Mouse (Mus musculus) left cerebral cortex, adult 18-20 months (tissue): ENCODE data around the gene Mrs2. TPM values are rescaled to one million over a fixed set of nuclear protein-coding genes. Genes with fewer than 3 reads are reported as not detected.
A peak's percentile ranks its signal among the peaks of the same experiment; 100 is the strongest.

Experiments used
- DNase-seq, 2 experiments: peaks; one replicate each; pipeline ENCODE4 v3.0.0; 2021 to 2022; ENCODE audit warnings: low spot score in 2 of 2, mixed read lengths in 1 of 2
- long read RNA-seq, 2 experiments: library from polyadenylated mRNA; stranded (forward); transcript quantifications; one replicate each; pipeline ENCODE4 v2.0.0; 2021
- total RNA-seq, 2 experiments: library from RNA; stranded (reverse); gene quantifications; 2 replicates each; pipeline ENCODE4 v1.2.3; 2021

Mrs2 gene
- total RNA-seq: 10 to 100 TPM; 48.5 to 54.1 TPM
- long read RNA-seq, experiment 1, full-length matches to known transcripts: 22 of 43 reads
- long read RNA-seq, experiment 1, partial matches to known transcripts: 1 of 43 reads
- long read RNA-seq, experiment 1, other reads (novel, unspliced or antisense): 20 of 43 reads
- long read RNA-seq, experiment 2, full-length matches to known transcripts: 24 of 42 reads
- long read RNA-seq, experiment 2, partial matches to known transcripts: 1 of 42 reads
- long read RNA-seq, experiment 2, other reads (novel, unspliced or antisense): 17 of 42 reads

DNA sequence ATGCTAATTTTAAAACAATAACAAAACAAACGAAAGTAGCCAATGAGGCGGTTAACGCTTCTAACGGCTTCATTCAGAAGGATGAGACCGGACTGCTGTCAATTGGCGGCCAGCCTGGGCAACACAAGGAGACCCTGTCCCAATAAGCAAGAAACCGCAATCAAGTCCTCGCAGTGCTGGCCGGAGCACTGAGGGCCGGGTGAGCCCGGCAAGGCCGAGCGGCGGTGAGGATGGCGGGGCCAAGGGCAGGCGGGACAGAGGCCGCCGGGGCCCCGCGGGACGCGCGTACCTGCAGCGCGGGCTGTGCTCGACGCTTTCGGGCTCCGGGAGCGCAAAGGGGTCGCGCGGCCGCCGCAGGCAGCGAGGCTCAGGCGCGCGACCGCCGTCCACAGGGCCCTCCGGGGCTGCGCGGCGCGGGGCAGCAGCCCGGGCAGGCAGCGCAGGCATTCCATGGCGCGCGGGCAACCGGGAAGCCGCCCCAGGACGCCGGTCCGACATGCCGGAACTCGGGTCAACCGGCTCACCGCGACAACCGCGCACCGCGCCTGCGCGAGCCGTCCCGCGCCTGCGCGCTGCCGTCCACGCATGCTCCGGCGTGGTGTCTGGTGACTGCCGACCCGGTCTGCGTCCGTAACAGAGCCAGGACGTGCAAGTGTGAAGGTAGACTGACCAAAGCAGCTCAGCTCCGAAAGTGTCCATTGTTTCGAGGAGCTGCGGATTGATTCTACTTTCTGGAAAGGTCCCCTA is at the start of gene Mrs2:
Gene Mrs2, minus strand, starts transcription at position 587 of the 747 bp plus-strand sequence.
- DNase-seq: peak; percentile 81 to 92

DNA sequence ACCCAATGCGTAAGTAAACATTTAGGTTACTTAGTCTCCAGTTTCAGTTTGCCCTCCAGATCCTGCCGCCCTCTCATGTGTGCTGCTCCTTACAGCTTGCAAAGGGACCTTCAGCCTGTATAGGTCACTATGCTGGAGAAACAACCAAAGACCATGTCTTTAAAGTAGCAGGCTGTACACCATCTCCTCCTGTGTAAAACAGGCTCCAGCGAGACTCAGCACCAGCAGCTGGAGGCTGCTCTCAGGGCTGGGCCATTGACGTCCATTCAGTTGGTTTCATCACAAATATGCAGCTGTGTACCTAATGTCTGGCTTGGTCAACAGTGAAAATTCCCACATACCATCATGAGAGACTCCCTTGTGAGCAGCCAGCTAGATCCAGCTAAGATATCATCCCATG is 49.6 kb upstream of the Mrs2 start:
- no peak for DNase-seq

DNA sequence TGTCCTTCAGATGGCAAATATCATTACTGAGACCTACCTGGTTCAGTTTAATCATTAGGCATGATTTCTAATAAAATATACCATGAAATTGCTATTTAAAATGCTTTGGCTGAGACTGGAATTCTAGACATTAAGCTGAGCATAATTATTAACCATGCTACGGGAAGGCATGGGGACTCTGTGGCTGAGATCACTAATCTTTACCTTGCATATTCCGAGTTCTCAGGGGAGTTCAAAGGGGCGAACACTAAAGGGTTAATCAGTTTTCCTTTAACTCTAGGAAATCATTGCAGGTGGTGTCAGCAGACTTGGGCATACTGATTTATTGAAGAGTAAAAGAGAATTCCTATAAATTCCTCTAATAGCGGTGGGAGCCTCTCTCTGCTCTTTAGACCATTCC is 47.0 kb upstream of the Mrs2 start:
- no peak for DNase-seq

DNA sequence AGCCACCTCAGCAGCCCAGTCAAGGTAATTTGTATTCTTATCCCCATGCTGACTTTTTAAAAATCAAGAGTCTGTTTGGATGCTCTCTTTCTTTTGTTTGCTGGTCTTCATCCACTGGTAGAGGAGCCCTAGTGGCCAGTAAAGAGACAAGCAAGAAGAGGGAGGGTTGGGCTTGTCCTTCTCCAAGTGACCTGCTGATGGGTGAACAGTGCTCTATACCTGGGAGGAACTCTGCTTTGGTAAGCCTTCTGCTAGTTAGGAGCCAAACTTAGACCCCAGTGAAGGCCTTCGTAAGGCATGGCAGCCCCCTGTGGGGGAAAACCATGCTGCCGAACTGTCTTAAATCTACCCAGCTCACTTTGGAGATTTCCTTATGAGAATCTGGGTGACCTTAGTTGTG is 46.5 kb upstream of the Mrs2 start:
- DNase-seq: no peak

DNA sequence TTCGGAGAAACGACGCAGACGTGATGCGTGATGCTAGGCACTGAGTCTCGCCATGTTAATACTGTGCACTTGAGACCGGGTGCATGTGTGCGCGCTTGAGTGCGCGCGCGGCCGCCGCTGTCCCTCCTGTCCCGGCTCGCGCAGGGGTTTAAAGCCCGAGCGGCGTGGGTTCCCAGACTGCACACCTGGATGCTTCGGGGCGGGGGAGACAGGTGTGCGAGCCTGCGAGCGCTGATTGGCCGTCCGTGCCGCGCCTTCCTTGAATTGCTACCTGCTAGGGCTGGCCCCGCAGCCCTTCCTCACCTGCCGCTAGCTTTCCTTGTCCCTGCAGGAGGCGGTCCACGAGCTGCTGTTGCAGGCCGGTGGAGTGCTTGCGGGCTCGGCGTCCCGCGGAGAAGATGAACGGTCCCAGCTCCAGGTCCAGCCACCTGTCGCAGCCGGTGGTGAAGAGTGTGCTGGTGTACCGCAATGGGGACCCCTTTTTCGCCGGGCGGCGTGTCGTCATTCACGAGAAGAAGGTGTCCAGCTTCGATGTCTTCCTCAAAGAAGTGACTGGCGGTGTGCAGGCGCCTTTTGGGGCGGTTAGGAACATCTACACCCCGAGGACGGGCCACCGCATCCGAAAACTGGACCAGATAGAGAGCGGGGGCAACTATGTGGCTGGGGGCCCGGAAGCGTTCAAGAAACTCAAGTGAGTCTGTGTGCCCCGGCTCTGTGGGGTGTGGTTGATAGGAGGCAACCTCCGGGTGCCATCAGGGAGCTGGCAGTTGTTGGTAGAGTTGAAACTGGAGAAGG is 35.9 kb upstream of the Mrs2 start, which contains the start of gene Dcdc2a:
Gene Dcdc2a, plus strand, starts transcription at position 132 of the 795 bp plus-strand sequence.
- DNase-seq: peak; percentile 9 to 17

DNA sequence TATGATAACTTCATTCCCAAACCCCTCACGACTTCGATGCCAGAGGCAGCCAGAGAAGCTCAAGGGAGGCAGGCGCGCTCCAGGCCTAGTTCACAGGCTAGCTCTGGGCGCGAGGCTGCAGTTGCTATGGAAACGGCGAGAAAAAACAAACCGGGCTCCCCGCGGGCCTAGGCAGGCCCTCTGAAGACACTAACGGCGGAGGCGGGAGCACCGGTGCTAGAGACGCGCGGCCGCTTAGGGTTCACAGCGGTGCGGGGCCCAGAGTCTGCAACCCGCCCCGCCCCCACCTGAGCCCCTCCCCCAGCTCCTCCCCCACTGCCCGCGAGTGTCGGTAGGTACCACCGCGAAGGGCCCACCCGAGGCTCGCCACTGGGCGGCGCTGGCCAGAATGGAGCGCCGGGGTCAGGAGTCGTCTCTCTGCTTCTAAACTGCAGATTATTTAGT is 35.0 kb upstream of the Mrs2 start:
- peak; percentile 74 to 83 for DNase-seq

DNA sequence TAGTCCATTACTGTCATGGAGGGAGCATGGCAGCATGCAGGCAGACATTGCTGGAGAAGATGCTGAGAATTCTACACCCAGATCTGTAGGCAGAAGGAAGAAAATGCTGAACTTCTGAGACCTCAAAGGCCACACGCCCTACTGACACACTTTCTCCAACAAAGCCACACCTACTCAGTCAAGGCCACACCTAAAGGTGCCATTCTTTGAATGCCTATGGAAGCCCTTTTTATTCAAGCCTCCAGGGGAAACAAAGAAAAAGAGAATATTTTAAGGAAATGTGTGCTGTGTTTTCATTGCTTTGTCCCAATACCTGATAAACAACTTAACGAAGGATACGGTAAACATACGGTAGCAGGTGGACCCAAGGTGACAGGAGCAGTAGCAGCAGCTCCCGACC is 32.5 kb upstream of the Mrs2 start:
- DNase-seq: no peak

DNA sequence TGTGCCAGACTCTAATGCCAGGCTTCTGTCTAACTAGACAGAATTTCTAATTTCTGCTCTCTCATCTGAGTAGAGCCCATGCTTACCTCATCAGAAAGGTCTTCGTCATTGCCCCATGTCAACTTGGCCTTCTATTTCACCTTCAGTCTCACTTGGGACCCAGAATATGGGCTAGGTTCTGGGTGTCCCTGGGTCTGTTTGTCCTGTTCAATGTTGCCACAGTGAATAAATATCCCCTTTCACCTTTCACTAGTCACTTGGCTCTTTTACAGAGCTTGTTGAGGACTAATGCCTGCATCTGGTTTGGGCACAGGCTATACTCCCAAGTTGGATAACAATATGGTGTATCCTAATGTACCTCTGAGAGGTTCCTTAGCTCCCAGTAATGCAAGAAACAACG is 19.3 kb upstream of the Mrs2 start:
- no peak for DNase-seq

DNA sequence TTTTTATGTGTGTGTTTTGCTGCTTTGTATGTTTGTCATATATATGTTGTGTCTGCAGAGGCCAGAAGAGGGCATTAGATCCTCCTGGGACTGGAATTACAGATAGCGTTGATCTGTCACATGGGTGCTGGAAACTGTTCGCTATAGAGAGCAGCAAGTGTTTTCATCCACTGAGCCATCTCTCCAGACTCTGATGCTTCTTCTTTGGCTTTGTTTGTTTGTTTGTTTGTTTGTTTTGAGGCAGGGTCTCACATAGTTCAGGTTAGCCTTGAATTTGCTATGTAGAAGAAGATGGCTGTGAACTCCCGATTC is 6.9 kb upstream of the Mrs2 start:
- no peak for DNase-seq

DNA sequence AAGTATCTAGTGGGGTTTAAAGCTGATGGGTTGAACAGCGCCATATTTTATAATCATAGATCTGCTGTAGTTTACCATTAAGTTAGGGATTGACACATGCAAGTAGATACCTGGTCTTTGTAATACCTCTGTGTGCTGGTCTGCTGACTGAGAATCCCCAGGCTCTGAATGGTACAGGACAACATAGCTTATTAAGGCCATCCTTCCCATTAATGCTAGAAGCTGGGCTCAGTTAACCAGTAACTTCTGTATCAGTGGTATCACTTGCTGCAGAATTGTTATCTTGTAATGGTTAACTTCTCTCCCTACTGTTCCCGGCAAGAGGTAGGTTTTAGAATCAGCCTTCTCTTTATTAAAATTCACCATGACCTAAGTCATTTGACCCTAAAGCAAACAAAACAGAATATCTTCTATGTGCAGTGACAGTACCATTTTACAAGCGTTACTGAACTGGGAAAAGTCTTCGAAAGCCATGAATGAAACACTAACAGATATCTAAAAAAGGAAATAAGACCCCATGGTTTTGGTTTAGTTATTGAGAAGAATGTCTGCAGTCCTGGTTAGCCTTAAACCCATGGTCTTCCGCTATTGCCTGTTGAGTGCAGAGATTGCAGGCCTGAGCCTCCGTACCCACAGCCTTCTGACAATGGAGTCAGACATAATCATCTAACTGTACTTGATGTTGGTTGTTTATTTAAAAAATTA is 6.4 kb upstream of the Mrs2 start:
- DNase-seq: no peak

DNA sequence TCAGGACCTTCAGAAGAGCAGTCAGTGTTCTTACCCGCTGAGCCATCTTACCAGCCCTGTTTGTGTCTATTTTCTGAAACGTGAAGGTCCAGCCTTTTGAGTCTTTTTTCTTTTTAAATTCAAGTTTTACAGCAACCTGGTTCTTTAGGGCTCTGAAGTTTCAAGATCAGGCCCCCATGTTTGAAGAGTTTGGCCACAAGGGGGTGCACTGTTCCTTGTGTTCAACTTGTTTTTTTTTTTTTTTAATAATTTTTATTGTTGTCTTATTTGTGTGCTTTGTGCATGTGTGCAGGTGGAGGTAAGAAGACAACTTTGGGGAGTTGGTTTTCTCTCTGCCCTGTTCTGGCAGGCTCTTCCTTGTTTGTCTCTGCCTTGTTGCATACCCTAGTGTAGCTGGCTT is 4.5 kb upstream of the Mrs2 start:
- peak in 1 of 2 experiments; percentile 47 for DNase-seq

DNA sequence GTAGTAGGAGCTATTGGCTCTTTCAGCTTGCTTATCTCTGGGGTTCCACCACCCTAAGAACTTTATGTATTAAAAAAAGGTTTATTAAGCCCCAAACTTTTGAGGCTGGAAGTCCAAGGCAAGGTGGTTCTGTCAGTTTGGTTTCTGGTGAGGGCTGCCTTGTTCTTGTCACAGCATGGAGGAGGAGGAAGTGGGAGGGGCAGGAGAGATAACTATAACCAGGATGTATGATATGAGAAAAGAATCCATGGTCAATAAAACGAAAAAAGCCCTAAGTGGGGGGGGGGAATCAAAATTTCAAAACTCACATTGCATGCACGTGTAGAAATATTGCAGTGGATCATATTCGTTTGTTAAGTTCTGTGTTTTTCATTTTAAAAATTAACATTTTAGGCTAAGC is 3.0 kb upstream of the Mrs2 start:
- DNase-seq: no peak

DNA sequence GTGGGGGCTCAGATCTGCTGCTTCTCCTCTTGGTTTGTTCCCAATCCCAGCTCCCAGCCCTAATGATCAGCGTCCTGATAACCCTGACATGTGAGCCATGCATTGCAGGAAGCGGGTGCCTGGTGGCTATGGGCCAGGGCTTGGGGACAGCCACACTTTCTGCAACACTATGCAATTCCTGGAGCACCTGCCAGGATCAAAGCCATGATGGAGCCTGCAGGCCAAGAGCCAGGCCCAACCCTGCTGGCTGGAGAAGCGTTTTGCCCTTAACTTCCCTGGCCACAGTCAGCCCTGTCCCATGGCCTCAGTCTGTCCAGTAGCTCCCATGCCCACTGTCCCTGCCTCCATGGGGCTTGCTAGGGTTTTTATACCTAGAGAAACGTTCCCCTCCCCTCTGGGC is 2.2 kb upstream of the Mrs2 start:
- no peak for DNase-seq

DNA sequence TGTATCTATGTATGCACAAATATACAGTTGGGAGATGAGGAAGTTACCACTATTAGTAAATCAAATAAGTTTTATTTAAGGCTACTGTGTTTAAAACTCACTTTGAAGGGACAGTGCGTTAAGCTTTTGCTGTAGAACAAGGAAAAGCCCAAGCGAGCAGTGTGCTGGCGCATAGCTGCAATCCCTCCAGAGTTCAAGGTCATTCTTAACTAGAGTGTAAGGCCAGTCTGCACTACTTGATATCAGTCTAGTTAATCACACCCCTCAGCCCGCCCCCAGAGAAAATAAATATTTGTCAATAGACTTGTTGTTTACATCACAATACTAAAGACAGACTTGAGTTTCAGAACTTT is 337 bp upstream of the Mrs2 start:
- no peak for DNase-seq

DNA sequence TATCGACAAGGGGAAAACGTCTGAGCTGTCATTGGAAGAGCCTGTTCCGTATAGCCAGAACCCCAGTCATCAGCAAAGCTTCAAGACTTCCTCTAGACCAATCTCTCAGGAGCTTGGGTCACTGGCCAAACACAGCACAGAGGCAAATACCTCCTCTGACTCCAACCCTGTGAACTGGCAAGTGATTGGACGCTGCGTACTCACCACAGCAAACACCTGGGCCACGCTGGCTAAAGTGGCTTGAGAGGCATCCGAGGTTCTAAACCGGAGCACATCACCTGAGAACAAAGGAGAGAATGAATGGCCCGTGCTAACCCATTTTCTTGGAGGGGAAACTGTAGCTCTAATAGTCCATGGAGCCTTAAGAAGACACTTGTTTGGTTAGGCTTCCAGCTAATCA is 1.9 kb downstream of the Mrs2 start:
- no peak for DNase-seq

DNA sequence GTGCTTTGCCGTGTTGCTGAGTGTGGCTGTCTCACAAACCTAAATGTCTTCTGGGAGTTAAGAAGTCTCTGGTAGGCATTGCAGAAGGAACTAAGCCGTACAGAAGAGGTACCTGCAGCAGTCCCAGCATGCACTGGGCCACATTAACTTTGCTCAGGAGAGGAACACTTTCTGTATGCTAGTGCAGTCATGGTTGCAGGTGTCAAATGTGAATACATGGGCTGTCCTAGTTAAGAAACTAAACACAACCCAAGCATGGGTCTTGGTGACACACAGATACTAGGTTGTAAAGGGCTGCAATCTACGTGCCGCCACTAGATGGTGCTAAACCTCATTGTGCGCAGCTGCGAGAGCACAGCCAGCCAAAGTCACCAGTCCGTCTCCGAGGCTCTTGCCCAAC is 13.1 kb downstream of the Mrs2 start:
- DNase-seq: peak; percentile 30 to 60

DNA sequence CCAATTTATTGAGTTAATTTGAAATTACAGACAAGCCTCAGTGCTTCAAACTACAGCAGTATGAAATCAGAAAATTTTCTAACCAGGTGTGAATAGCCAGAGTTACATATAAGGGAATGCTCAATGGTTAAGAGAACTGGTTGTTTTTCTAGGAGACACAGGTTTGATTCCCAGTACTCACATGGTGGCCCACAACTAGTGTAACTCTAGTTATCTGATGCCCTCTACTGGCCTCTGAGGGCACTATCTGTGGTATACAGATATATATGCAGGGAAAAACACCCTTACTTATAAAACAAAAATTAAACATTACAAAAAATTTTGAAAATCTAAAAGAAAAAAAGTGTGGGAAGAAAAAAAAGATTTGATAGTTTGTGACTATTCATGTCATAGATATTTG is 17.2 kb downstream of the Mrs2 start:
- no peak for DNase-seq

DNA sequence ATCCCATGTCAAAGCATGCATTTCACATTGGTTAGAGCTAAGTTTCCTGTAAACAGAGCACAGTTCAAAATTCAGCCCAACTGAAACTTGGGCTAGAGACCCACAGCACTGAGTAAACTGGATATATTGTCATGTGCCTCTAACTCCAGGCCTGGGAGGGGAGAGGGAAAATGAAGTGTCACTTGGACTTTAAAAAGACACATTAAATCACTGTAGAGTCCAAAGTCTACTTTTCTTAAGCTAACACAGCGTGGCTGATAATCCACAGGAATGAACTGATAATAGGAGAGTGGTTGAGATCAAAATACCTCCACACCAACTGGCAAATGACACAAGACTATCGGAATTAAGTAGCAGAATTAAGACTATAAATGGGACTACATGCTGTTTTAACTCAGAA is 20.6 kb downstream of the Mrs2 start:
- no peak for DNase-seq

DNA sequence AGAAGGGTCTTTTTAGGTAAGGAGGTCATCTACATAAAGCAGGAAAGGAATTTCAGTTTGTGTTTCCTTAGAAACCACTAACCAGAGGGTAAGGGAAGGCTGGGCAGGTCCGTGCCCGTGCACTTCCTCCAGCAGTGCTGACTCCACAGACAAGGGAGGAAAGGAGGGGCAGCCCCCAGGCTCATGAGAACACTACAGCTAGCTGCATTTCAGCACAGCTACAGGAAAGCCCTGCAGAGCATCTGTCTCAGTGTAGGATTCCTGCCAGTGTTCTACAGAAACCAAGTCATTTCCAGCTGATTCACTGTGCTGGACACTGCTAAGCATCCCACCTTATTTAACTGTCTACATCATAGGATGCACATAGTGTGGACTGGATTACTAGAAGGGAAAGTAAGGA is 27.0 kb downstream of the Mrs2 start:
- no peak for DNase-seq

DNA sequence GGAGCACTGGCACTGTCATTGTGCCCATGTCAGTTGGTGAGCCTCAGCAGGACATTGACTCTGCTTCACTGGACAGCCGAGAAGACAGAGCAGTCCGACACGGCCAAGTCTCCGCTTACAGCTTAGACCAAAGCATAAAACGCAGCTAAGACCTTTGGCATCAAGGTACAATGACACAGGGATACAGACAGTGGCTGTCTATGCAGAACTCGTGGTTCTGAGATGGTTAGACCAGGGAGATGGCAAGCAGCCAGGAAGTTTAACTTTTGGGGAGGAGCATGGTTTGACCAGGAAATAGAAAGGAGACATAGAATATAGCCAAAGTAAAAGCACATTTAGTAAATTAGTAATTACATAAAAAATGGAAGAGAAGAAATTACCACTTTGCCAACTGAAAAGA is 31.2 kb downstream of the Mrs2 start:
- DNase-seq: no peak

DNA sequence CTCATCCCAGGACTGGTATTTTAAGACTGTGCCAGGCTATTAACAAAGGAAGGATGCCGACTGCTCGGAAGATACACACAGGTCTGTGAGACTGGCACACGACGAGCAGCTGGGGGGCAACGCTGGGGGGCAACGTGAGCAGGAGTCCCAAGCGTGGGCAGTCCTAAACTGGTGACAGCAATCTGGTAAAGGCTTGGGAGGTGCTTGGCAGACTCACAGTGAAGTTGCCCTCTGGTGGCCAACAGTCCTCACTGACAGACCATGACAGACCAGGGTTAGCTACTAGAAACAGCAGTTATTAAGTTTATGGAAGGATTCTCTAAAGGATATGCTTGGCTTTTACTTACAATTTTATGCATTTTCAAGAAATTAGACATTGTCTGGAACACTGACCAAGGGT is 31.8 kb downstream of the Mrs2 start:
- DNase-seq: peak; percentile 64 to 76

DNA sequence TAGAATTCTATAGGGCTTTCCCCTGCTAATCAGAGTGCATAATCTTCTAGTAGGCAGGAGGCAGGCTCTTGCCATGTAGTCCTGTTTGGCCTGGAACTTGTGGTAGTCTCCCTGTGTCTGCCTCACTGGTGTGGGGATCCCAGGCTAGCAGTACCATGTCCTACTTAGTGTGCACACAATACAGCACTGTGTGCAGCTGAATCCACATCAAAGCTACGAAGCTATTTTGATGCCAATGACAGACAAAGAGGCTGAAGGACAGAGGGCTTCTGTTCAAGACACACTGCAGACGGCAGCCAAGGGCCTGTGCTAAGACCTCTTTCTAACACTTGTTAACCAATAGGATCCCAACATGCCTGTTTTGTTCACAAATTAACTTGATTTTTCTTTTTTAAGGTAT is 34.7 kb downstream of the Mrs2 start:
- peak in 1 of 2 experiments; percentile 16 for DNase-seq
